Mouse (Mus musculus) spleen, adult 2 months (tissue): ENCODE measurements at regions not wholly inside any gene's neighbourhood (a gene's known extent, or its start where the extent isn't known, plus 50 kb on each side); places are given as distances from the start of the nearest gene placed in this dataset.

Source experiments
- CTCF ChIP-seq: fragments of 200-500 bp; IDR thresholded peaks from 2 replicates; pipeline ENCODE4 v1.5.1; 2011; ENCODE audit warnings: mild to moderate bottlenecking, inconsistent platforms; ENCODE audit not compliant: insufficient read depth, insufficient read length, insufficient replicate concordance; ENCODE audit errors: extremely low read depth
- POLR2A ChIP-seq: fragments of 200-500 bp; IDR thresholded peaks from 2 replicates; pipeline ENCODE4 v1.6.1; 2011; ENCODE audit warnings: low read depth, low read length, inconsistent platforms

DNA sequence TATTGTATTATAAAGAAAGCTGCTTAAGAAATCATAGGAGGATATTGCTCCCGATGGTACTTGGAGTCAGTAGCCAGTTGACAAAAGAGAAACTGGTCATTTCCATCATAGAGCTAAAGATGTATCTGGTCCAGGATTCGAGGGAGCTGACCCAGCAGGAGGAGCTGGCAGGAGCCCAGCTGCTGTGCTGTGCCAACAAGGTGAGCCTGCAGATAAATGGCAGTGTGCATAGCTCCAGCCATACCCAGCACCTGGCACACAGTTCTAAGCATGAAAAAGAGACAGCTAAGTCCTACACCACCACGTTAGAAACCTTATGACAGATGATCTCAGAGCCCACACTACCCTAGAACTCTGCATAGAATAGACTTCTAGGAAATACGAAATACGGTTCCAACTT lies 64.6 kb upstream of the Krr1 start:
- TF ChIP-seq POLR2A: no peak
- no peak for TF ChIP-seq CTCF
